Mouse (Mus musculus) MEL (cell line): ENCODE results near the gene Bmpr2. TPM values are rescaled to one million over a fixed set of nuclear protein-coding genes. Genes with fewer than 3 reads are reported as not detected.

Experiments used
- DNase-seq: peaks from one replicate; pipeline ENCODE4 v3.0.0; 2011; ENCODE audit warnings: low read depth, low spot score
- H3K27ac ChIP-seq: 2 replicates; pipeline ENCODE4 v1.5.1; 2012; ENCODE audit warnings: low read depth, mild to moderate bottlenecking, control low read depth, low read length, moderate library complexity; ENCODE audit not compliant: control insufficient read depth
- H3K27me3 ChIP-seq, 2 experiments: fragments of 150-350 bp in 1 of 2; sonication (generic) in 1 of 2; 2 replicates each; pipeline ENCODE4 v1.6.1; 2012; ENCODE audit warnings: low read length in 2 of 2, mild to moderate bottlenecking in 2 of 2, improper control_type of control experiment in 1 of 2, moderate library complexity in 1 of 2; ENCODE audit not compliant: insufficient read depth in 2 of 2, control insufficient read depth in 1 of 2
- H3K36me3 ChIP-seq, 2 experiments: 2 replicates each; pipeline ENCODE4 v1.6.1; 2012 to 2014; ENCODE audit warnings: low read length in 2 of 2, improper control_type of control experiment in 1 of 2, inconsistent platforms in 1 of 2, mild to moderate bottlenecking in 1 of 2; ENCODE audit not compliant: insufficient read depth in 2 of 2, control insufficient read depth in 1 of 2
- H3K4me1 ChIP-seq, 2 experiments: fragments of 150-350 bp in 1 of 2; sonication (generic) in 1 of 2; 2 replicates each; pipeline ENCODE4 v1.6.1; 2012; ENCODE audit warnings: low read length in 2 of 2, improper control_type of control experiment in 1 of 2, mild to moderate bottlenecking in 1 of 2; ENCODE audit not compliant: insufficient read depth in 2 of 2, control insufficient read depth in 1 of 2
- H3K4me3 ChIP-seq, 2 experiments: fragments of 150-350 bp in 1 of 2; sonication (generic) in 1 of 2; 2 replicates each; pipeline ENCODE4 v1.5.1; 2012; ENCODE audit warnings: low read depth in 2 of 2, low read length in 2 of 2, mild to moderate bottlenecking in 2 of 2, moderate library complexity in 2 of 2, control low read depth in 1 of 2, improper control_type of control experiment in 1 of 2; ENCODE audit not compliant: control insufficient read depth in 1 of 2, insufficient read depth in 1 of 2
- H3K79me2 ChIP-seq: 2 replicates; pipeline ENCODE4 v1.6.1; 2012; ENCODE audit warnings: mild to moderate bottlenecking, low read length, moderate library complexity; ENCODE audit not compliant: control insufficient read depth, poor library complexity, insufficient read depth
- H3K9ac ChIP-seq: 2 replicates; pipeline ENCODE4 v1.6.1; 2012; ENCODE audit warnings: low read depth, mild to moderate bottlenecking, control low read depth, low read length, moderate library complexity; ENCODE audit not compliant: control insufficient read depth, poor library complexity, severe bottlenecking
- H3K9me3 ChIP-seq: fragments of 150-350 bp; sonication (generic); replicated peaks from 2 replicates; pipeline ENCODE4 v1.6.1; 2012; ENCODE audit warnings: mild to moderate bottlenecking, low read length, improper control_type of control experiment, moderate library complexity; ENCODE audit not compliant: insufficient read depth
- CHD1 ChIP-seq: IDR thresholded peaks from 2 replicates; pipeline ENCODE4 v1.6.1; 2012; ENCODE audit warnings: low read depth, mild to moderate bottlenecking, inconsistent platforms, low read length, improper control_type of control experiment
- CHD2 ChIP-seq: IDR thresholded peaks from 2 replicates; pipeline ENCODE4 v1.6.1; 2011; ENCODE audit warnings: low read length, improper control_type of control experiment
- CTCF ChIP-seq, 3 experiments: IDR thresholded peaks in 2 of 3; conservative IDR thresholded peaks in 1 of 3; 2 replicates each; pipeline ENCODE4 v1.5.1; 2011 to 2012; ENCODE audit warnings: low read length in 3 of 3, low read depth in 2 of 3, mild to moderate bottlenecking in 2 of 3, improper control_type of control experiment in 1 of 3, inconsistent platforms in 1 of 3, mixed read lengths in 1 of 3, moderate library complexity in 1 of 3; ENCODE audit not compliant: control insufficient read depth in 1 of 3, insufficient read depth in 1 of 3, poor library complexity in 1 of 3, severe bottlenecking in 1 of 3
- ELF1 ChIP-seq: IDR thresholded peaks from 2 replicates; pipeline ENCODE4 v1.6.1; 2014; ENCODE audit warnings: low read depth, mild to moderate bottlenecking, inconsistent platforms, low read length, improper control_type of control experiment, moderate library complexity
- EP300 ChIP-seq, 2 experiments: IDR thresholded peaks; 2 replicates each; pipeline ENCODE4 v1.6.1; 2011; ENCODE audit warnings: improper control_type of control experiment in 2 of 2, low read length in 2 of 2, low read depth in 1 of 2, mild to moderate bottlenecking in 1 of 2
- ETS1 ChIP-seq: IDR thresholded peaks from 2 replicates; pipeline ENCODE4 v1.6.1; 2012; ENCODE audit warnings: low read depth, mild to moderate bottlenecking, inconsistent platforms, low read length, improper control_type of control experiment, moderate library complexity
- GATA1 ChIP-seq: IDR thresholded peaks from 2 replicates; pipeline ENCODE4 v1.6.1; 2011; ENCODE audit warnings: low read depth, low read length, improper control_type of control experiment
- HCFC1 ChIP-seq: IDR thresholded peaks from 2 replicates; pipeline ENCODE4 v1.6.1; 2012; ENCODE audit warnings: low read depth, mild to moderate bottlenecking, inconsistent platforms, low read length, improper control_type of control experiment, moderate library complexity
- JUND ChIP-seq: IDR thresholded peaks from 2 replicates; pipeline ENCODE4 v1.6.1; 2011; ENCODE audit warnings: low read depth, mild to moderate bottlenecking, improper control_type of control experiment, low read length
- KAT2A ChIP-seq: conservative IDR thresholded peaks from 2 replicates; pipeline ENCODE4 v1.6.1; 2012; ENCODE audit warnings: low read depth, low read length, improper control_type of control experiment, inconsistent platforms
- MAFK ChIP-seq: IDR thresholded peaks from 2 replicates; pipeline ENCODE4 v1.6.1; 2011; ENCODE audit warnings: low read depth, mild to moderate bottlenecking, low read length, improper control_type of control experiment, borderline replicate concordance
- MAX ChIP-seq: IDR thresholded peaks from 2 replicates; pipeline ENCODE4 v1.6.1; 2011; ENCODE audit warnings: low read length, improper control_type of control experiment
- MAZ ChIP-seq: IDR thresholded peaks from 2 replicates; pipeline ENCODE4 v1.6.1; 2012; ENCODE audit warnings: low read depth, mild to moderate bottlenecking, inconsistent platforms, low read length, improper control_type of control experiment
- MEF2A ChIP-seq: IDR thresholded peaks from 2 replicates; pipeline ENCODE4 v1.6.1; 2014; ENCODE audit warnings: low read depth, mild to moderate bottlenecking, inconsistent platforms, low read length, improper control_type of control experiment; ENCODE audit not compliant: poor library complexity, insufficient replicate concordance, severe bottlenecking; ENCODE audit errors: extremely low read depth
- MXI1 ChIP-seq: IDR thresholded peaks from 2 replicates; pipeline ENCODE4 v1.6.1; 2011; ENCODE audit warnings: mild to moderate bottlenecking, low read depth, low read length, improper control_type of control experiment
- MYB ChIP-seq: IDR thresholded peaks from 2 replicates; pipeline ENCODE4 v1.6.1; 2011; ENCODE audit warnings: mild to moderate bottlenecking, low read depth, low read length, improper control_type of control experiment
- NELFE ChIP-seq: IDR thresholded peaks from 2 replicates; pipeline ENCODE4 v1.6.1; 2011; ENCODE audit warnings: low read depth, low read length, improper control_type of control experiment
- NRF1 ChIP-seq: IDR thresholded peaks from 2 replicates; pipeline ENCODE4 v1.6.1; 2014; ENCODE audit warnings: low read depth, mild to moderate bottlenecking, inconsistent platforms, low read length, improper control_type of control experiment, moderate library complexity; ENCODE audit not compliant: poor library complexity, insufficient read depth, severe bottlenecking
- POLR2AphosphoS5 ChIP-seq: IDR thresholded peaks from 2 replicates; pipeline ENCODE4 v1.6.1; 2012; ENCODE audit warnings: low read depth, borderline replicate concordance, mild to moderate bottlenecking, inconsistent platforms, low read length, moderate library complexity, mixed read lengths
- RAD21 ChIP-seq: IDR thresholded peaks from 2 replicates; pipeline ENCODE4 v1.6.1; 2011; ENCODE audit warnings: mild to moderate bottlenecking, low read depth, low read length, improper control_type of control experiment
- SIN3A ChIP-seq: IDR thresholded peaks from 2 replicates; pipeline ENCODE4 v1.6.1; 2012; ENCODE audit warnings: low read length, improper control_type of control experiment, inconsistent platforms
- SMC3 ChIP-seq: IDR thresholded peaks from 2 replicates; pipeline ENCODE4 v1.6.1; 2011; ENCODE audit warnings: low read depth, low read length, improper control_type of control experiment
- TCF12 ChIP-seq: IDR thresholded peaks from 2 replicates; pipeline ENCODE4 v1.6.1; 2014; ENCODE audit warnings: low read depth, mild to moderate bottlenecking, inconsistent platforms, low read length, improper control_type of control experiment, moderate library complexity
- UBTF ChIP-seq: IDR thresholded peaks from 2 replicates; pipeline ENCODE4 v1.6.1; 2012; ENCODE audit warnings: low read depth, mild to moderate bottlenecking, inconsistent platforms, low read length, improper control_type of control experiment, moderate library complexity, borderline replicate concordance; ENCODE audit not compliant: insufficient read depth
- USF1 ChIP-seq: IDR thresholded peaks from 2 replicates; pipeline ENCODE4 v1.6.1; 2014; ENCODE audit warnings: low read depth, mild to moderate bottlenecking, inconsistent platforms, low read length, improper control_type of control experiment, moderate library complexity
- USF2 ChIP-seq, 2 experiments: IDR thresholded peaks; 2 replicates each; pipeline ENCODE4 v1.6.1; 2011 to 2012; ENCODE audit warnings: improper control_type of control experiment in 2 of 2, low read length in 2 of 2, borderline replicate concordance in 1 of 2, inconsistent platforms in 1 of 2, low read depth in 1 of 2, mild to moderate bottlenecking in 1 of 2; ENCODE audit not compliant: insufficient read depth in 1 of 2
- ZC3H11A ChIP-seq: IDR thresholded peaks from 2 replicates; pipeline ENCODE4 v1.6.1; 2012; ENCODE audit warnings: low read depth, mild to moderate bottlenecking, inconsistent platforms, low read length, improper control_type of control experiment
- ZMIZ1 ChIP-seq: IDR thresholded peaks from 2 replicates; pipeline ENCODE4 v1.6.1; 2012; ENCODE audit warnings: low read depth, mild to moderate bottlenecking, inconsistent platforms, low read length, improper control_type of control experiment, moderate library complexity
- ZNF384 ChIP-seq: IDR thresholded peaks from 2 replicates; pipeline ENCODE4 v1.6.1; 2012; ENCODE audit warnings: low read depth, mild to moderate bottlenecking, inconsistent platforms, low read length, improper control_type of control experiment
- polyA plus RNA-seq, 2 experiments: library from polyadenylated mRNA; stranded (reverse) in 1 of 2; unstranded in 1 of 2; fragments of >175 nt in 1 of 2; fragments of >200 nt in 1 of 2; gene quantifications; 2 replicates each; pipeline versions ENCODE4 v1.2.1 to v1.2.4; 2012; ENCODE audit warnings: low replicate concordance in 2 of 2, low read depth in 1 of 2; ENCODE audit not compliant: insufficient read length in 2 of 2, insufficient read depth in 1 of 2, missing spikeins in 1 of 2
- total RNA-seq: library from RNA; depleted of rRNA; stranded (reverse); fragments of 300-350 nt; gene quantifications from 2 replicates; pipeline ENCODE4 v1.2.3, GENCODE M21; 2012

Gene Bmpr2
- total and polyA plus RNA-seq, 3 experiments: 2.3 to 18.6 (median 3.1) TPM

DNA sequence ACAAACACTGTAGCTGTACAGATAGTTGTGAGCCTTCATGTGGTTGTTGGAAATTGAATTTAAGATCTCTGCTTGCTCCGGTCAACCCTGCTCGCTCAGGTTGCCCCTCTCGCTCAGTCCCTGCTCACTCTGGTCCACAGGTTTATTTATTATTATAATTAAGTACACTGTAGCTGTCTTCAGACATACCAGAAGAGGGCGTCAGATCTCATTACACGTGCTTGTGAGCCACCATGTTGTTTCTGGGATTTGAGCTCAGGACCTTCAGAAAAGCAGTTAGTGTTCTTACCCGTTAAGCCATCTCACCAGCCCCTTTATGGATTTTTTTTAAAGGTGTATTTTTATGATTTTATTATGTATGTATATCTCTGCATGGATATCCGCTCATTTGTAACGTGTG lies 129.6 kb downstream of the Bmpr2 start:
- peaks cover 0 to 37% of the 10 kb centered on the region in 2 experiments; a peak in 2 of 4 replicates for H3K36me3 ChIP-seq
- H3K27ac ChIP-seq: no peak overlapping the region
- no peaks in the 10 kb centered on the region for H3K9me3 ChIP-seq
- peak; percentile 37 for DNase-seq
- H3K27me3 ChIP-seq: no peaks in the 10 kb centered on the region
- H3K79me2 ChIP-seq: no peaks in the 10 kb centered on the region
- H3K4me1 ChIP-seq: peaks cover 15 to 45% of the 10 kb centered on the region in 2 experiments
- TF ChIP-seq UBTF: no peak
- TF ChIP-seq TCF12: no peak
- TF ChIP-seq RAD21: peak; percentile 37
- TF ChIP-seq MAX: no peak
- TF ChIP-seq CTCF (IDR thresholded peaks at IDR 0.05 in 2 of 3, conservative IDR thresholded peaks at IDR 0.05 in 1 of 3; ENCODE audit: control insufficient read depth in 1 of 3, insufficient read depth in 1 of 3, low read depth in 2 of 3, low read length in 3 of 3, poor library complexity in 1 of 3, severe bottlenecking in 1 of 3): peak in 1 of 3 experiments; percentile 35; a peak in 2 of 6 replicates
- TF ChIP-seq EP300 (IDR thresholded peaks at IDR 0.05; ENCODE audit: low read depth in 1 of 2, low read length in 2 of 2): no peak
- TF ChIP-seq SMC3: peak; percentile 43
- no peak for TF ChIP-seq CHD2
- no peak for TF ChIP-seq JUND
- no peak for TF ChIP-seq MXI1
- no peak for TF ChIP-seq KAT2A
- TF ChIP-seq ZC3H11A: peak; percentile 37; the same call in 1 of the 2 replicates
- no peak overlapping the region for H3K4me3 ChIP-seq
- H3K9ac ChIP-seq: no peak overlapping the region

DNA sequence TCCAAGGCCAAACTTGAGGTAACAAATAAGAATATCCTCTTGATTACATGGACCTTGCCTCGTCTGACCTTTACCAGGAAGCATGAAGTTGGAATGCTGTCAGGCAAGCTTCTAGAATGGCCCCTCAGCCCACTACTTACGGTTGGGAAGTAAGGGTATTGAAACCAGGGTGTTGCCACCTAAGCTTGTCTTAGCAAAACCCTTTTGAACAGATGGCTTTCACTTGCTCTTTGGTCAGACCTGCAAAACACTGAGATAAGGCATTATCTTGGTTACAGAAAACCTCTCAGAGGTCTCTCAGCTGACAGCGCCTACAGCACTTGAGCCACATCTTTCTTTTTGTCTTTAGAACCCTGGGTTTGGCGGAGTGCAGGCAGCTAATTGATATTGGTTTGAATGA lies 130.8 kb downstream of the Bmpr2 start:
- Histone ChIP-seq H3K9ac (no peak overlapping the region), H3K27me3 (no peaks in the 10 kb centered on the region), H3K9me3 (no peaks in the 10 kb centered on the region), H3K79me2 (no peaks in the 10 kb centered on the region), H3K36me3 (peaks cover 0 to 39% of the 10 kb centered on the region in 2 experiments; a peak in 2 of 4 replicates), H3K4me3 (no peak overlapping the region), H3K27ac (no peak overlapping the region), H3K4me1 (peaks cover 15 to 48% of the 10 kb centered on the region in 2 experiments)
- peak; percentile 64 for DNase-seq
- TF ChIP-seq MAFK: 0 out of 2 replicates have a peak, but pooled peaks have one; percentile 49
- TF ChIP-seq NELFE: no peak
- peak; percentile 81 for TF ChIP-seq SIN3A
- no peak for TF ChIP-seq HCFC1
- no peak for TF ChIP-seq CTCF (IDR thresholded peaks at IDR 0.05 in 2 of 3, conservative IDR thresholded peaks at IDR 0.05 in 1 of 3; ENCODE audit: control insufficient read depth in 1 of 3, insufficient read depth in 1 of 3, low read depth in 2 of 3, low read length in 3 of 3, poor library complexity in 1 of 3, severe bottlenecking in 1 of 3)
- TF ChIP-seq MEF2A: no peak
- no peak for TF ChIP-seq MAZ
- TF ChIP-seq ELF1: no peak
- TF ChIP-seq CHD1: no peak
- TF ChIP-seq KAT2A: no peak
- TF ChIP-seq GATA1: peak; percentile 89
- TF ChIP-seq POLR2AphosphoS5: no peak
- peak; percentile 81 to 82 for TF ChIP-seq EP300 (IDR thresholded peaks at IDR 0.05; ENCODE audit: low read depth in 1 of 2, low read length in 2 of 2)
- TF ChIP-seq ZNF384: peak; percentile 46; the same call in 1 of the 2 replicates
- TF ChIP-seq SMC3: peak; percentile 11; the same call in 1 of the 2 replicates
- TF ChIP-seq USF2 (IDR thresholded peaks at IDR 0.05; ENCODE audit: borderline replicate concordance in 1 of 2, insufficient read depth in 1 of 2, low read depth in 1 of 2, low read length in 2 of 2): no peak
- no peak for TF ChIP-seq UBTF
- no peak for TF ChIP-seq ZMIZ1
- no peak for TF ChIP-seq MAX
- no peak for TF ChIP-seq USF1
- TF ChIP-seq JUND: no peak
- no peak for TF ChIP-seq CHD2
- no peak for TF ChIP-seq MYB
- peak; percentile 98 for TF ChIP-seq ETS1
- TF ChIP-seq MXI1: no peak; the same call in 1 of the 2 replicates
- no peak for TF ChIP-seq NRF1
